Mouse (Mus musculus) thymus, postnatal 14 days (tissue): ENCODE measurements around the gene Cfap221.
A peak's percentile ranks its signal among the peaks of the same experiment; 100 is the strongest.

Experiments
- DNase-seq: peaks from one replicate; pipeline ENCODE4 v3.0.0; 2021

The Cfap221 gene

DNA sequence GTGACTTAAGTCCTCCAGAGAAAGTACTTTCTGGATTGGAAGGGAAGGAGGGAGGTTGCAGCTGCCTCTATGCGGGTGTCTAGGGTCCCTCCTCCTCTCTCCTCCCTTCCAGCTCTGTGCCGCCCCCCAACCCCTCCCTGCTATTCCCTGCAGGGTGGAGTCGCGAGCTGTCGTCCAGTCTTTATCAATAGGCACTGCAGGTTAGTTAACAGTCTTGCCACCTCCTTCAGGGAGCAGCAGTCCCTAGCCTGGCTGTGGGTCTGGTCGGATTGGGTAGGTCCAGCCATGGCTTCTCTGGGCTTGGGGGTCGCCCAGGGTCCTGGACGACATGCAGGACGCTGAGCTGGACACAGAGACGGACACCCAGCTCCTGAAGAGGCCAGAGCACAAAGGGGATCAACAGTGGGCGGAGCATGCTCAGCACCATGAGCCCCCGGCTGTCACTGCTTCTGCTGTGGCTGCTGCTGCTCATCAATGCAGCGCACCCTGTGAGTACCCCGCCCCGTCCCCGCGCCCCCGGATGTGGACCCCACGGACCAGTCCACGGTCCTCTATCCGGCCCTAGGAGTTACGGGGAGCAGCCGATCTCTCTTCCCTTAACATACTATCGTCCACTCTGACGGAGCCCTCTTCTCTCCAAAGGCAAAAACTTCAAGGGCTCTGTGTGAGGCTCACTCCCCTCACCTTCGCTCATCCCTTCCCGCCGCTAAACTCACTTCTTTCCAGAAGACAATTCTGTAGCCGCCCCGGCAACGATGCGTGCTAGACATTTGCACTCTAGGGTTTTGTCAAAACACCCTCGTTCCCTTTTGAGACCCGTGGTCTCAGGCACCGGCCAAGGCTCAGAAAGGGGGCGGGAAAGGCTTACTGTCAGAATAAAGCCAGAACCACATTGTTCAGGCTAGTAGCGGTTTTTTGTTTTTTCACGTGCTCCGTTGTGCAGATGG, 10.1 kb upstream of the Cfap221 start, which contains the start of gene Sctr:
Sctr (plus strand) TSS at position 51 of the 947 bp plus-strand sequence.
- DNase-seq, result no peak

DNA sequence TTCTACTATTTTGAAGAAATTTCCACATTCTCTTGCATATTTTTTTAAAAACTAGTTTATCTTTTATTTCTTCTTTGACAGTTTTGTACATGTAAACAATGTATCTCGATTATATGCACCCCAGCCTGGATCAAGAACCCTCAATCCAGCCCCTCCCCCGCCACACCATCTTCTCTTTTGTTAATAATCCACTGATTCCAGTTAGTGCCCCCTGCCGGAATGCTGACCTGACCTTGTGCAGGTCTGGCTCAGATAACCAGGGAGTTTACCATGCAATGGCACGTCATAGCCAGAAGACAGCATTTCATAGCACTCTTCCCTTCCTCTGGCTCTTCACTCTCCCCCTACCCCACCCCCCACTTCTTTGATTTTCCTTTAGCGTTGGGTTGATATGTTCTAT, 610 bp upstream of the Cfap221 start:
- DNase-seq, result no peak

DNA sequence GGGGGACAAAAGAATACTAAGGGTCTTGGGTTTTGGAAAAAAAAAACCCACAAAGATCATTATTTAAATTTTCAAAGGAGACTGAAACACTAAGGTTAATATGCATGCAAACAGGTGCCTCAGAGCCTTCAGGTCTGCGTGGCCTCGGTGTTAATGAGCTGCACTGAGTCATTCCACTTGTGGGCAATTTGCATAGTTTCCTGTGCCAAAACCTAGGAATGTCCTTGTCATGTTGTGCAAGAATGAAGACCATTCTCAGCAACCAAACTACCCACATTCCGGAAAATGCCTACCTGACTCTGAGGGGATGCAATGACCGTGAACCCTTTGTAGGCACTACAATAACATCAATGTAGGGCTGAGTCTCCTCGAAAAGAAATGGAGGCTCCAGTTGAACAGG, 10.5 kb downstream of the Cfap221 start:
- no peak for DNase-seq

DNA sequence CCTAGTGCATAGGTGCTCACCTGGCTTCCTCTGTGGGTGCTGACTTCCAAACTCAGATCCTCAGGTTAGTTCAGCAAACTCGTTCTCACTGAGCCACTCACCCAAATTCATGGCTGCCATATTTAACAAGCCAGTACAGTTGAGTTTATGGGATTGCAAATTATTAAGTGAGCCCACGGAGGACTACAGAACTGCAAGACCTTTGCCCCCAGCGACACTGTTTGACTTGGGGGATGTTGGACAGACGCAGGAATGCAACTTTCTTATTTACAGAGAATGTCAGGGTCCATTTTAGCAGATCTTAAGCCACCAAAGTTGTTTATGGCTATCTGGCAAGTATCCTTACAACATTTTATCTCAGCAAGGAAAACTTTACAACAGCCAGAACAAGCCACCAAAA, 21.9 kb downstream of the Cfap221 start:
- no peak for DNase-seq

DNA sequence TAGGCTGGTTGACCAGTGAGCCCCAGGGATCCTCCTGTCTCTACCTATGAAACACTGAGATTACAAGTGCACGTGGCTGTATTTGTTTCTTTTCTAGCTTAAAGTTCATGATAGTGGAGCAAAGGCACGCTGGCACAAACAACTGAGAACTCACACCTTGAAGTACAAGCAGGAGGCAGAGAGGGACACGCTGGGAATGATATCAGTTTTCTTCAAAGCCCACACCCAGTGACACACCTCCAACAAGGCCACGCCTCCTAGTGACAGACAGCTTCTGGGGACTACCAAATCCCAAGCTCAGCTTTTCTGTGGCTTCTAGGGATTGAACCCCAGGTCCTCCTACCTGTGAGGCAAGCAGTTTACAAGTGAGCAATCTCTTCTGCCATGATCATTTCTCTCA, 23.9 kb downstream of the Cfap221 start:
- no peak for DNase-seq

DNA sequence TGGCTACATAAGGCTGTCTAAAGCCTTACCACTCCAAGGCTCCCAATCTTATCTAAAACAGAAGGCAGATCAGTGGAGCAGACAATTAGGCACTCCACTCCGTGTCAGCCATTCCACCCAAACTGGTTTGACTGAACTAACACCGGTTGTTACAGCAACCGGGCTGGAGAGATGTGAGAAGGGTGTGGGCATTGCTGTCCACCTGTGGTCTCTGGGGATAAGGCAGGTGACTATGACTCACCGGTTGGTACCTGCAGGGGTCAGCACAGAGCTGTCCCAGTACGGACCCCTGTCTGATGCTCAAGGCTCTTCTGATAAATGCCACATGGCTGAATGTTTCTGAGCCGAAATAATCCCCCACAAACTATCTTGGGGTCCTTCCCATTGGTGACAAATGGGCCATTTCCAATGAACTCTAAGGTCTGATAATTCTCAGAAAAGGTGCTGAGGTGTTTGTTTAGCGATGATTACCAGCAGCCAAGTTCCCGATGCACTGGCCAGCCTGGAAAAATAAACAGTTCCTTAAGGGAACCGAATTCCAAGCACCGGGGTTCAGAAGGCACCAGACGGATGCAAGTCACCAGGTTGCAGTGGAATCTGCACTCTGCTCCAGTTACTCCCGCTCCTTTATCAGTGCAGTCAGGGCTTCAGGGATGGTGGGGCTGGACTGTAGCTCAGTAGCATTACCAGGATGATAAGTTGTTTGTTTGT, 31.1 kb downstream of the Cfap221 start:
- no peak for DNase-seq

DNA sequence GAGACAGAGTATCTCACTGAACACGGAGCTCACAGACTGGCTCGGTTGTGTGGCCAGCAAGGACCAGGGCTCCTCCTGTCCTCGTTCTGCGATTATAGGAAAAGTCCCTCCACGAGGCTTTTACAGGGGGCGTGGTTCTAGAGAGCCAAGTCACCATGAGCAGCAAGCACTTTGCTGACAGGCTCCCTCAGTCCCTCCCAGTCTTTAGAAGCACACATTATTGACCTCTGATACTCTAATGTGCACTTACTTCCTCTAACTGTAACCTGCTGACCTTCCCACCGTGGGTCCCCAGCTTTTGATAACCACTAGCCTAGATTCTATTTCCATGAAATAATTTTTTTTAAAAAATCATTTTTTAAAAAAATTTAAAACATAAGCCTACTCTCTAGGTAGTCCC, 37.1 kb downstream of the Cfap221 start:
- no peak for DNase-seq

DNA sequence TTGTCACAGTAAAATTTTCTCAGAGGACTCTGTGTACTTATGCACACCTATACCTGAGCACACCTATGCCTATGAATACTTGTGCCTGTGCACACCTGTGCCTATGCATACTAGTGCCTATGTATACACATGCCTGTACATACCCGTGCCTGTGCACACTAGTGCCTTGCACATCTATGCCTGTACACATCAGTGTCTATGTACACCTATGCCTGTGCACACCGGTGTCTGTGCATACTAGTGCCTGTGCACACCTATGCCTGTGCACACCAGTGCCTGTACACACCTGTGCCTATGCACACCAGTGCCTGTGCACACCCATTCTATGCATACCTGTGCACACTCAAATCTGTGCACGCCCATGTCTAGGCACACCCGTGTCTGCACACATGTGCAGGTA, 37.6 kb downstream of the Cfap221 start:
- DNase-seq, result no peak

DNA sequence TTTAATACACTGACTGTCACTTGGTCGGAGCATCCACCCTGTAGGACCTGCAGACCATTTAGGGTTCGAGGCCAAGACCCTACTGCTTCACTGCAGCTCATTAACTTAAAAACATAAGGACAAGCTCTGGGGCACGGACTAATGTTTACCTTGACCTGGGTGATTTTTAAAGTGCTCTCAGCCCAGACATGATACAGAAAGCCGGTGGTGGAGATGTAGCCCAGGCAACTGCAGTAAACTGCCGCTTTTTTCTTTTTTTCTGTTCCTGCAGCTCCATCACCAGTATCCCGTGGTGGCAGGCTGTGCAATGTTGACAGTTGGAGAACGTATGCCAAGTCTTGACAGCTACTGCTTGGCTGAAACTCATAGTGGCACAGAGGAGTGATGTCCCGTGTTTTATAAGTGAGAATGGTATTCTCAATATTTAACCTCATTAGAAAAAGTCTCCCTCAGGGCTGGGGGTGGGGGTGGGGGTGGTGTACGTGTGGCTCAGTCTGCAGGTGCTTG, 39.3 kb downstream of the Cfap221 start:
- no peak for DNase-seq

DNA sequence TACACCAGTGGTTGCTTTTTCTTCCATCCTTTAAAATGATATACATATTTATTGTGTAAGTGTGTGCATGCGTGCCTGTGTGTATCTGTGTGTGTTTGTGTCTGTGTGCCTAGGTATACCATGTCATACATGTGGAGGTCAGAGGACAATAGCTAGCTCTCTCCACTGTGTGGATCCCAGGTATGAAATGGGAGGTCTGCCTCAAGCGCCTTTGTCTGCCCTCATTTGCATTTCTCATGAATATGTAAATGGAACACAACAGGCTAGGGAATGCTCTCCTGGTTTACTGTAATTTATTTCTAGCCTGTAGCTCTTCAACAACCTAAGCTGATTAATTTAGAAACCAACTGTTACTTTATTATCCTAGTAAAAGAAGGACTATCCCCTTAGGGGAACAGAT, 42.4 kb downstream of the Cfap221 start:
- DNase-seq, result no peak

DNA sequence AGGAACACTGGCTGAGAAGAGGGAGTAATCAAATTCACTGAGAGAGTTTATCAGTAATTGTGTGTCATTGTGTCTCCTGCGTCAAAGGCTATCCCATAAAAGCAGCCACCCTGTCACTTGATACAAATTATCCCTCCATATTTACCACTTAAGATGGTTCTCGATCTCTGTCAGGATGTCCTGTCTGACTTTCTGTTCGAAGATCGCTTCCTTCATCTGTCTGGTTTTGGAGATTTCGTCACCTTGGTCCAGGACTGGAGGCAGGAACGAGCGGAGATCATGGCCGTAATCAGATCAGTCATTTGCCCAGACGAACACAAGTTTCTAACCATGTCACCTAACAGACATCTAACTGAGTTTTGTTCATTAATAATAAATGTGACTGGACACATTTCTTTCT, 43.6 kb downstream of the Cfap221 start:
- DNase-seq, result no peak

DNA sequence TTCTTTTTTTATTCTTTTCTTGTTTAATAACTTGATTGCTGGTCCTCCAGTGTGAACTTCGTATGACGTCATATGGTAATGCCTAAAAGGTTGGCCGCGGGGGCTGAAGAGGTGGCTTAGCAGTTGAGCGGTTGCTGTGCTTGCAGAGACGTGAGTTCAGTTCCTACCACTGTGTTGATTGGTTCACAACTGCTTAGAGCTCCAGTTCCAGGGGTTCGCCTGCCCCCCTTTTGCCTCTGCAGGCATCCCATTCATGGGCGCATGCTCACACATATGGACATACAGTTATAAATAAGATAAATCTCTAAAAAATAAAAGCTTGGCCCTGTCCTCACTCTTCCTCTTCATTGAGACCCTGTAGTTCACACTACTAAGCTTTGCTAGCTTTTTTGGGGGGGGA, 46.9 kb downstream of the Cfap221 start:
- no peak for DNase-seq

DNA sequence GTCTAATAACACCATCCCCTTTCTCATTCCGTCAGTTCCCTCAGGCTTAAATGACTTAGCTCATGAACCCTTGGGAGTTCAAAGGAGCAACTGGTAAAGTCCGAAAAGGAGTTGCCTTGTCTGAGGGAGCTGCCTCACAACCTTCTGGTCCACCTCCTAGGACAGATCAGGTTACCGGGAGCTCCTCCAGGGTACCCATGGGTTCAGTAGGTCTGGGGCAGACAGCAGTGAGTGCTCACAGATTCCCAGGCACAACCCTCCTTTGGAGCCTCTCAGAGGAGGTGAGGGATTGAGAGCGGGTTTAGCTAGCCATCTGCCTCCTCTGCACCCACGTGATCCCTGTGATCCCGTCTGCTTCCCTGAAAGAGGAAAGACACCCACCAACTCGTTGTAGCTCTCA, 60.2 kb downstream of the Cfap221 start:
- DNase-seq, result no peak

DNA sequence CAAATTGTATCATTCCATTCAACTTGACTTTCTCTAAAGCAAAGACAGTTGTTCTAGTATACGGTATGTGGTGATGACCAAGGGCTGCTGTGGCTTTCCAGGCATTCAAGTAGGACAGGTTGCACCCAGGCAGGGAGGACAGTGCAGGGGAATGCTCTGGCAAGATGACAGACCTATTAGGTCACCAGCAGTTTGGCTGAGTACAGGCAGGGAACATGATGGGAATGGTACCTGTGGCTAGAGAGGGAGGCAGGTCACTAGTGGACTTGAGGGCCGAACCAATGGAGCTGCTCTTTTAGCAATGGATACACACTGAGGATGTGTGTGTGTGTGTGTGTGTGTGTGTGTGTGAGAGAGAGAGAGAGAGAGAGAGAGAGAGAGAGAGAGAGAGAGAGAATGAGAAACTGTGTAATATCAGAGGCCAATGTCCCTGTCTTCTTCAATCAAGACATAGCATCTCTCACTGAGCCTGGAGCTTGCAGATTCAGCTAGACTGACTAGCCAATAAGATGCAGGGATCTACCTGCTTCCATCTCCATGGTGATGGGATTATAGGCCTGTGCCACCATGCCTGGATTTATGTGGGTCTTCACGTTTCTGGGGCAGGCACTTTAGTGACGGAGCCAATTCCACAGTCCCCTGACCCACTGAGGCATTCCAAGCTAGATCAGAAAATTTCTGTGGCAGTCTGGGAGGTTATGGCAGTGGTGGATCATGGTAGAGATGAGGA, 65.4 kb downstream of the Cfap221 start:
- no peak for DNase-seq

DNA sequence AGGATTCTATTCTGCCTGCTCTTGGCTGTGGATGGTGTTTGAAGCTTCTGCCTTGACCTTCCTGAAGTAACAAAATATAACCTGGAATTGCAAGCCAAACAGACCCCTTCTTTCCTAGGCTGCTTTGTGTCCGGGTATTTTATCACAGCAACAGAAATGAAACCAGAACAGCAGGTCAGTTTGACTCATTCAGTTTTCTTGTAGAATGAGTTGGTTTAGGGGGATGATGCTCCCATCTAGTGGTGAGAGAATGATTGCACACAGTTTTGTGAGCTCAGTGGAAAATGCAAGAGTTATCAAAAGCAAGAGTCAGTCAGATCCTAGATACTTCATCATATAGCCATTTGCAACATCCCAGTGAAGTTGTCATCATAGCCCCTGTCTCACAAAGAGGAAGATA, 67.3 kb downstream of the Cfap221 start:
- DNase-seq, result no peak

DNA sequence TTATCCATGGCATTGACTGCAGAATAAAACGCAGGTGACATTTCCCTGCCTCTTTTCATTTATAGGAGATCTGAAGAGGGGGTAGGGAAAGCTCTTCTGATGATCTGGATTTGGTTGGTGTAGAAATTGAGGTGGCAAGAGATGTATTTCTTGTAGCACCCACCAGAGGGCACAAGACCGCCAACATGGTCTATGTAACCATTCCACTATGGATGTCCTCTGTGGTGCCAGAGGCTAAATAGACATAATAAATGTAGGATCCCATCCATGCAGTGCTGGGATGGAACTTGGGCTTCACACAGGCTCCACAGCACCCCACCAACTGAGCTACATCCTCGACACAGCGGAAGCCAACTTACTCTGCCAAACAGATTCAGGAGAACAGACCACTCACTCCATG, 77.7 kb downstream of the Cfap221 start:
- peak; percentile 28 for DNase-seq

DNA sequence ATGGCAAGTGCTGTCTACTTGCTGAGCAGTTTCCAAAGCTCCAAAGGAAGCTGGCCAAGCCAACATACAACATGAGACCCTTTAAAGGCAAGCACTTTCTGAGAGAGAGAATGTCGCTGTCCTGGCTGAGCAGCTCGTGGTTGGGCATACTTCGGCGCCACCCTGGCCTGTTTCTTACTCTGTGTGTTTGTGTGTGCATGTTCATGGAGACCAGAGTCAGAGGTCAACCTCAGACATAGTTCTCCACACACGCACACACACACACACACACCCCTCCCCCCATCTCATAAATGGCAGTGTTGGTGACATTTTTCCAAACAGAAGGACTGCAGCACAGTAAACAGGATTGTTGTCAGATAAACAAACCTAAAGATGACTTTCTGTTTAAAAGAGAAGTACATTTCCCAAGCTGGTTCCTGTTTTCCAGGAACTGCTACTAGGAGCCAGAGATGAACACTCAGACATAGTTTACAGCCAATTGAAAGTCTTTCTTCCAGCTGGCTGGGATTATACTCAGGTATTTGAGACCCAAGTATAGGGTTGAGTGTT, 80.1 kb downstream of the Cfap221 start:
- no peak for DNase-seq

DNA sequence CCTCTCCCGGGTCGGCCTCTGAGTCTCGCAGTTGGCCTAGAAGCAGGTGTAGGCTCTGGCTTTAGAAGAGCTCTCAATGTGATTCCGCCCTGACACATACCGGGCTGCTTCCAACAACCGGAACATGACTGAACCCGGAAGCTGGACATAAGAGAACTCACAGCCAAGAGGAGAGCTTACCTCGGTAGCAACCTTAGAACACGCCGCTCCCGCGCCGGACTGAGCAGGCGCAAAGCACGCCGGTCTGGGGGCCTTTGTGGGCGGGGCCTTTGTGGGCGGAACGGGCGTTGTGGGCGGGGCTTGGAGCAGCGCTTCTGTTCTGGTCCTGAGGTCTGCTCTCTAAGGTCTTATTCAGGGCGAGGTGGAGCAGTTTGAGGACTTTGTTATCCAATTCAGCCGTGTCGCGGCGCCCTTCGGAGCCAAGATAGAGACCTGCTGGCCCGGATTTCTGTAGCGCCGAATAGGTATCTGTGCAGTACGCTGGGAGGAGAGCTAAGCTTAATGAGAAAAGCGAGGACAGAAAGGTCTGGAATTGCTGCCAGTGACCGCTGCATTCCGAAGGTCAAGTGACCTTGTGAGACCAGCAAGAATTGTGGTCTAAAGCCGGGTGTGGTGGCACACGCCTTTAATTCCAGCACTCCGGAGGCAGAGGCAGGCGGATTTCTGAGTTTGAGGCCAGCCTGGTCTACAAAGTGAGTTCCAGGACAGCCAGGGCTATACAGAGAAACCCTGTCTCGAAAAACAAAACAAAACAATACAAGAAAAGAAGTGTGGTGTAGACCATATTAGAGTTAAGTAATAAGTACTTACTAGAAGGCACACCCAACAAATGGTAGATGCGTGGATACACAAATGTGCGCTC, 83.8 kb downstream of the Cfap221 start, which contains the start of gene Tmem177:
Tmem177 (minus strand) TSS at position 256 of the 862 bp plus-strand sequence.
- peak; percentile 99 for DNase-seq

DNA sequence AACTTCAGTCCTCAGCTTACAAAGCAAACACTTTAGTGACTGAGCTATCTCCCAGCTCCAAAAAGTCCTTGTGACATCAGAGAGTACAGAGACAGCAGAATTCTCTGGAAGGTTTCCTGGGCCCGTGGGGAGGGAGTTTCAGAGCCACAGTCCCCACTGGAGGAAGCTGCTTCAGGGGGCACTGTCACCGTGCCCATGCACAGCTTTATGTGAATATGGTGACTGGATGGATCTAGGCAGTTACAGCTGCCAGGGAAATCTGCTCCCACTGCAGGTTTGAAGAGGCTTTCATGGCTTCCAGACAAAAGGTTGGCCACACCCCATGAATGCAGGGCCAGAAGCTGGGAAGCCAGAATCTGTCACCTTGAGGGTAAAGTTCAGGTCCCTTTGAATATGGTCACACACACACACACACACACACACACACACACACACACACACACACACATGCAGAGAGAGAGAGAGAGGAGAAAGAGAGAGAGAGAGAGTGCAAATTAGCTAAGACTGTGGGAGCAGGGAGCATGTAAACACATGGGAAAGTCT, 89.8 kb downstream of the Cfap221 start:
- DNase-seq, result no peak

DNA sequence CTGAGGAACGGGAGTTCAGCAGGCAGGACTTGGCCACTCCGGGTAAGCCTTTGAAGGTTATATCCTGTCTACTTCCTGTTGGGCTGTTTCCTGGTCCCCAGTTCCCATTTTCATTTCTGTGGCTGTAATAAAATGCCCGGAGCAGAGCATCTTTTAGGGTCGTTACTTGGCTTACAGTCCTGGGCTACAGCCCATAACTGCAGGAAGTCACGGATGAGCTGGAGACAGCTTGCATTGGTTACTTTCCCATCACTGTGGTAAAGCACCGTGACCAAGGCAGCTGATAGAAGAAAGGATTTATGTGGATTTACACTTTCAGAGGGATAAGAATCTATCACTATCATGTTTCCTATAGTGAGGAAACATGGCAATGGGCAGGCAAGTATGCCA, 93.8 kb downstream of the Cfap221 start:
- no peak for DNase-seq

DNA sequence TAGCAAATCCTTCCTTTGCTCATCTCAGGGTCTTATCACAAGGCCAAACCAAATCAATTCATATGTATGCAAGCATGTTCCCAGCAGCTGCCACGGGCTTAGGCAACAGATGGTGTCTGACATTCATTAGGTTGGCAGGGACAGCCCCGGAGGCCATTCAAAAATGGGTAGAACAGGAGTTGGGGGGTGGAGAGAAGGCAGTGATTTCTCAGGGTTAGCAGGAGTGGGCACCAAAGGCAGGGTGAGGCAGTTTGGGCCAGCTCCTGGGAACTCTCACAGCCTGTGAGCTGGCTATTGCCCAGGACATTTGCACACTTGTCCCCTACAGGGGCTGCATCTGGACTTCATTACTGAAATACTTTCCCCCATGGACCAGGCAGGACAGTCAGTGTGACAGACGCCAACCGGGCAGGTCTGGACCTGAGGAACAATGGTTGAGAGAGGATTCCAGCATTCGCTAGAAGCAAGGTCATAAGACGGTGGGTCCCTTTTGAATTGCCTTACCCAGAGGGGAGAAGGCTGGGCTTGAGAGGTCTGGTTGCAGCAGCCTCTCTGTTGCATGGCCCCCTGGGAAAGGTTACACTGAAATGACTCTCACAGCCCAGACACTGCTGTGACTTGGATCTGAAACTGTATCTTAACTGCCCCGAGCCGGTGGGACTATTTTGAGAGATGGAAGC, 94.3 kb downstream of the Cfap221 start:
- no peak for DNase-seq
